Mouse (Mus musculus) heart, postnatal 0 days (tissue): ENCODE measurements around the gene N4bp2l2. TPM values are rescaled to one million over a fixed set of nuclear protein-coding genes. Genes with fewer than 3 reads are reported as not detected.

ENCODE experiments used
- ATAC-seq: fragments of 200-750 bp; cut with Nextera tagmentation; 2 replicates; pipeline ENCODE4 v1.8.0; 2017; ENCODE audit warnings: low read depth, moderate number of reproducible peaks, moderate library complexity; ENCODE audit not compliant: insufficient read depth
- DNase-seq: peaks from one replicate; pipeline ENCODE4 v3.0.0-alpha.2; 2016; ENCODE audit warnings: low spot score
- H3K27ac ChIP-seq: fragments of 300-500 bp; sonication (generic); 2 replicates; pipeline ENCODE4 v1.5.1; 2014; ENCODE audit warnings: low read depth, mild to moderate bottlenecking
- H3K27me3 ChIP-seq: fragments of 300-500 bp; sonication (generic); 2 replicates; pipeline ENCODE4 v1.6.1; 2014; ENCODE audit warnings: low read length, mixed read lengths; ENCODE audit not compliant: control insufficient read depth, insufficient read depth
- H3K36me3 ChIP-seq: fragments of 300-500 bp; sonication (generic); replicated peaks from 2 replicates; pipeline ENCODE4 v1.6.1; 2014; ENCODE audit warnings: low read length, mixed read lengths; ENCODE audit not compliant: control insufficient read depth, insufficient read depth
- H3K4me1 ChIP-seq: fragments of 300-500 bp; sonication (generic); 2 replicates; pipeline ENCODE4 v1.6.1; 2014; ENCODE audit warnings: antibody characterized with exemption; ENCODE audit not compliant: control insufficient read depth, insufficient read depth
- H3K4me2 ChIP-seq: fragments of 300-500 bp; sonication (generic); 2 replicates; pipeline ENCODE4 v1.6.1; 2014; ENCODE audit warnings: low read depth, mild to moderate bottlenecking, low read length, moderate library complexity
- H3K4me3 ChIP-seq: fragments of 300-500 bp; sonication (generic); 2 replicates; pipeline ENCODE4 v1.5.1; 2014; ENCODE audit warnings: low read depth, low read length
- H3K9ac ChIP-seq: fragments of 300-500 bp; sonication (generic); replicated peaks from 2 replicates; pipeline ENCODE4 v1.6.1; 2014; ENCODE audit warnings: low read depth, low read length, mixed read lengths
- H3K9me3 ChIP-seq: fragments of 300-500 bp; sonication (generic); replicated peaks from 2 replicates; pipeline ENCODE4 v1.6.1; 2016; ENCODE audit warnings: low read length; ENCODE audit not compliant: control insufficient read depth
- CTCF ChIP-seq: IDR thresholded peaks from 2 replicates; pipeline ENCODE4 v1.5.1; 2016; ENCODE audit warnings: antibody characterized with exemption, control low read depth, low read depth
- EP300 ChIP-seq: IDR thresholded peaks from 2 replicates; pipeline ENCODE4 v1.6.1; 2016; ENCODE audit warnings: antibody characterized with exemption, low read depth
- WGBS: fragments of 180-500 bp; shearing (Covaris S2); extraction: QIAGEN DNeasy Blood & Tissue Kit; methylation state at CpG from one replicate; pipeline ENCODE4 v1.1.7; 2014; 5-methylcytosine and 5-hydroxymethylcytosine counted together
- polyA plus RNA-seq: library from polyadenylated mRNA; unstranded; fragments of >200 nt; fragmentation: Nextera tagmentation; extraction: Ambion mirVana; gene quantifications from 2 replicates; pipeline ENCODE4 v1.2.1, GENCODE M21; 2015
- total RNA-seq: library from RNA; depleted of rRNA; stranded (reverse); fragments of >200 nt; gene quantifications from 2 replicates; pipeline ENCODE4 v1.2.3, GENCODE M21; 2014; ENCODE audit warnings: low replicate concordance

Gene N4bp2l2
- total and polyA plus RNA-seq, 2 experiments from 2014 or later, result 24.0 to 54.3 TPM

- H3K36me3 ChIP-seq, result peaks cover 19% of the 10 kb centered on the region
- ATAC-seq (peak; percentile 60; the same call in 1 of the 2 replicates), DNase-seq (peak; percentile 28)
- no peak for TF ChIP-seq CTCF
- TF ChIP-seq EP300, result no peak
- no peaks in the 10 kb centered on the region for H3K9me3 ChIP-seq
- H3K27me3 ChIP-seq, result no peaks in the 10 kb centered on the region
- peak overlapping the region; percentile 35; the same call in 1 of the 2 replicates for H3K27ac ChIP-seq
- H3K9ac ChIP-seq, result no peak overlapping the region
- 0 out of 2 replicates have a peak, but pooled peaks cover 3% of the 10 kb centered on the region for H3K4me1 ChIP-seq
- 56% methylated on average over 5 of the region's 5 CpGs for WGBS
- H3K4me2 ChIP-seq, result no peak overlapping the region
- no peak overlapping the region for H3K4me3 ChIP-seq
Measured at GRCm38 (mm10) chr5:150574885-150575284, 91.1 kb downstream of the N4bp2l2 start.

DNA sequence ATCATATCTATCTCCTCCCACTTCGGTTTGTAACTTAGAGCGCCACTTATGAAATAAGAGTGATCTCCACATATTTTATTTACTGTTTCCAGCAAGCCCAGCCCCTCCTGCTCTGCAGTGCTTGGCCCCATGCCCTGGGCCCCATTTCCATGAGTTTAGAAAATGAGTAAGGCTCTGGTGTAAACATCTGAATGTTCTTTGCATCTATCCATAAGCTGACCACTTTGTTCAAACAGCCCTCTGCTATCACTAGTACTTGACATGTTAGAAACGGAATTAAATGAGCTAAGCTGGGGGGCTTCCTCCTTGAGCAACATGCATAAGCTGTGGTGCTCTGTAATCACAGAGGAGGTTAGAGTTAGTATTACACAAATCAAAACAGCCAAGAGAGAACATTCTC, 91.6 kb downstream of the N4bp2l2 start:
- Histone ChIP-seq H3K36me3 (peaks cover 20% of the 10 kb centered on the region), H3K27ac (peak overlapping the region; percentile 35), H3K4me1 (0 out of 2 replicates have a peak, but pooled peaks cover 3% of the 10 kb centered on the region), H3K27me3 (no peaks in the 10 kb centered on the region), H3K4me3 (no peak overlapping the region), H3K4me2 (no peak overlapping the region), H3K9me3 (no peaks in the 10 kb centered on the region), H3K9ac (no peak overlapping the region)
- DNase-seq, result no peak
- ATAC-seq, result 0 out of 2 replicates have a peak, but pooled peaks have one; percentile 4
- WGBS, result 73% methylated on average over 3 of the region's 3 CpGs
- no peak for TF ChIP-seq CTCF

DNA sequence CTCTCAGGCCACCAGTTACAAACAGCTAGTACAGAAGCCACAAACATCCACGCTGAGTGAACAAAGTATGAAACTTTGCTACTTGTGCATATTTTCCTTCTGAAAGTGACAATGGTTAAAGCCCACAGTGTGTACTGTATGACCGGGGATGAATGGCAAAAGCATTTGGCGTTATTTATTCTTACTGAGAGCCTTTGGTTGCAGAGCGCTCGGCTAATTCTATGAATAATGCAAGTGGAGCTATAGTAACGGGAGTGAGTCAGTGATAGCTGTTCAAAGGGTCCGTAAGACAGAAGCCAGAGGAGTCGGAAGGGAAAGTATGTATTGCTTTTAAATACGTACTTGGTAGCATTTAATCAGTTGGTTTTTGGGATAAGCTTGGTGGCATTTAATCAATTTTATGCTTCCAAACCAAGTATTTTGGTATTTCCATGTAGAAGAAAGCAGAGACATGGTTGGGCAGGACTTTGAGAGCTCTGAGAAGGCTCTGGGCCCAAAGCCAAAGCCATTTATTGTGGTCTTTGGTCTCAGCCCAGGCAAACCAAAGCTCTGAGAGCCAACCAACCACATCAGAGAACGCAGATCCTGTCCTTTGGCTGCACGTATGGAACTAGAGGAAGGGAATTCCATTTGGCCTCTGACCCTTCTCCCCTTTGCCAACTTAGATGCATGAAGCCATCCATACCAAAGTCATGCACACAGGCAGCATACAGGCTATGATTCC, 95.3 kb downstream of the N4bp2l2 start:
- no peaks in the 10 kb centered on the region for H3K9me3 ChIP-seq
- no peak overlapping the region for H3K4me3 ChIP-seq
- peaks cover 42% of the 10 kb centered on the region for H3K36me3 ChIP-seq
- H3K27me3 ChIP-seq, result no peaks in the 10 kb centered on the region
- no peak overlapping the region for H3K27ac ChIP-seq
- TF ChIP-seq CTCF (no peak), EP300 (no peak)
- 0 out of 2 replicates have a peak, but pooled peaks cover 3% of the 10 kb centered on the region for H3K4me1 ChIP-seq
- no peak for DNase-seq
- H3K9ac ChIP-seq, result no peak overlapping the region
- H3K4me2 ChIP-seq, result no peak overlapping the region
- WGBS, result 84% methylated on average over 11 of the region's 11 CpGs
- no peak for ATAC-seq

DNA sequence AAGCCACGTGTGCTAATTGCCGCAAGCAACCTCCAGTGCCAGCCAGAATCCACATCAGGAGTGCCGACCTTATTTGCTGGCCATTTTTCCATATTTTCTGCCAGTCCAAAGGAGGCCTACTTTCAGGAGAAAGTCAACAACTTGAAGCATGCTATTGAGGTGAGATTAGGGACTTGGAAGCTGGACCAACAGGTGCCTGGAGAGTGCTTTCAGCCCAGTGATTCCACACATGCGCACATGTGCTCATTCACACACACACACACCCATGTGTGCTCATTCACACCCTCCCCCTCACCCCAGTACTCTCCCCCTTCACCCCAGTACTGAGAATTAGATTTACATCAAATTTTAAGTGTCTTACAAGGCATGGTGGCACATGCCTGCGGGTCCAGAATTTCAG, 99.0 kb downstream of the N4bp2l2 start:
- ATAC-seq, result no peak
- TF ChIP-seq EP300 (no peak), CTCF (no peak)
- whole genome bisulfite sequencing, result 95% methylated on average over 5 of the region's 5 CpGs
- no peaks in the 10 kb centered on the region for H3K4me1 ChIP-seq
- no peak overlapping the region for H3K9ac ChIP-seq
- no peak for DNase-seq
- no peak overlapping the region for H3K4me3 ChIP-seq
- no peak overlapping the region for H3K4me2 ChIP-seq
- H3K27me3 ChIP-seq, result no peaks in the 10 kb centered on the region
- no peak overlapping the region for H3K27ac ChIP-seq
- H3K9me3 ChIP-seq, result no peaks in the 10 kb centered on the region
- H3K36me3 ChIP-seq, result peaks cover 45% of the 10 kb centered on the region

- TF ChIP-seq EP300 (no peak), CTCF (no peak)
- DNase-seq (no peak), ATAC-seq (no peak)
- peaks cover 41% of the 10 kb centered on the region for H3K36me3 ChIP-seq
- no peak overlapping the region for H3K4me3 ChIP-seq
- 62% methylated on average over 3 of the region's 3 CpGs for WGBS
- no peak overlapping the region for H3K4me2 ChIP-seq
- no peak overlapping the region for H3K9ac ChIP-seq
- no peak overlapping the region for H3K27ac ChIP-seq
- no peaks in the 10 kb centered on the region for H3K4me1 ChIP-seq
- H3K9me3 ChIP-seq, result no peaks in the 10 kb centered on the region
- no peaks in the 10 kb centered on the region for H3K27me3 ChIP-seq
Measured at GRCm38 (mm10) chr5:150566226-150566625, 99.8 kb downstream of the N4bp2l2 start.

DNA sequence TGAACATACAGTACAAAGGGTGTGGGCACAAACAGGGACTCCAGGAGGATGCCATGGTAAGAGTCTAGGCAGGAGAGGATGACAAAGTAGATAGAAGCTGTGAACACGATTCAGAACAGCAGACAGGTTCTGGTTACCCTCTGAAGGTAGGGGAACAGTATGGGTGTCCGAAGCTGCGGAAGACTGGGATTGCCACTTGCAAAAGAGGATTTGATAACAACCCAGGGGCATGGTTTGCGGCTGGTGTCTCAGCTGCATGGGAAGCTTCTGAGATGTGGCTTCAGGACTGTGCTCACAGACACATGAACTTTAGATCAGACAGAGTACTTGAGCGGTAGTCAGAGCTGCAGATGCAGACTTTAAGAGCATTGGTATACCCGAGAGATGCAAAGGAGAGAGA, 101.6 kb downstream of the N4bp2l2 start:
- Histone ChIP-seq H3K27ac (no peak overlapping the region), H3K4me1 (no peaks in the 10 kb centered on the region), H3K27me3 (no peaks in the 10 kb centered on the region), H3K9ac (no peak overlapping the region), H3K4me3 (no peak overlapping the region), H3K4me2 (no peak overlapping the region), H3K36me3 (peaks cover 50% of the 10 kb centered on the region), H3K9me3 (no peaks in the 10 kb centered on the region)
- ATAC-seq (no peak), DNase-seq (no peak)
- no peak for TF ChIP-seq CTCF
- no peak for TF ChIP-seq EP300
- WGBS, result 92% methylated on average over 6 of the region's 6 CpGs
